Mouse (Mus musculus) small intestine, adult 2 months (tissue): ENCODE results near the gene Klhl26.

Source experiments
- CTCF ChIP-seq: fragments of 200-500 bp; IDR thresholded peaks from 2 replicates; pipeline ENCODE4 v1.5.1; 2012; ENCODE audit warnings: low read depth, mild to moderate bottlenecking, control low read depth, inconsistent platforms, low read length, moderate library complexity, mixed read lengths; ENCODE audit not compliant: insufficient replicate concordance, insufficient read length; ENCODE audit errors: extremely low read depth
- POLR2A ChIP-seq: fragments of 200-500 bp; IDR thresholded peaks from 2 replicates; pipeline ENCODE4 v1.6.1; 2012; ENCODE audit warnings: low read depth, mild to moderate bottlenecking, control low read depth, inconsistent platforms, low read length, moderate library complexity

- no peak for TF ChIP-seq CTCF
- no peak for TF ChIP-seq POLR2A
Measured at GRCm38 (mm10) chr8:70481908-70482307, 5.1 kb upstream of the Klhl26 start.
